Mouse (Mus musculus) spleen, adult 2 months (tissue): ENCODE results near the gene Arhgdib. TPM values are rescaled to one million over a fixed set of nuclear protein-coding genes. Genes with fewer than 3 reads are reported as not detected.

Experiments
- DNase-seq, 2 experiments: peaks; one replicate each; pipeline versions ENCODE4 v3.0.0 to v3.0.0-alpha.2; 2012 to 2021; ENCODE audit warnings: low spot score in 2 of 2, low read depth in 1 of 2
- H3K27ac ChIP-seq: fragments of 200-500 bp; 2 replicates; pipeline ENCODE4 v1.5.1; 2012; ENCODE audit warnings: low read length, inconsistent platforms; ENCODE audit not compliant: insufficient read depth
- H3K27me3 ChIP-seq: fragments of 200-500 bp; 2 replicates; pipeline ENCODE4 v1.6.1; 2012; ENCODE audit warnings: mild to moderate bottlenecking, moderate library complexity, low read length, inconsistent platforms; ENCODE audit not compliant: control insufficient read depth, insufficient read depth
- H3K36me3 ChIP-seq: fragments of 200-500 bp; 2 replicates; pipeline ENCODE4 v1.6.1; 2012; ENCODE audit warnings: mild to moderate bottlenecking, low read length, inconsistent platforms; ENCODE audit not compliant: control insufficient read depth, insufficient read depth
- H3K4me1 ChIP-seq: fragments of 200-500 bp; 2 replicates; pipeline ENCODE4 v1.6.1; 2011; ENCODE audit warnings: inconsistent platforms; ENCODE audit not compliant: control insufficient read depth, insufficient read depth, insufficient read length
- H3K4me3 ChIP-seq: fragments of 200-500 bp; 2 replicates; pipeline ENCODE4 v1.5.1; 2011; ENCODE audit warnings: mild to moderate bottlenecking, inconsistent platforms; ENCODE audit not compliant: insufficient read depth, insufficient read length; ENCODE audit errors: extremely low read depth
- CTCF ChIP-seq: fragments of 200-500 bp; IDR thresholded peaks from 2 replicates; pipeline ENCODE4 v1.5.1; 2011; ENCODE audit warnings: mild to moderate bottlenecking, inconsistent platforms; ENCODE audit not compliant: insufficient read depth, insufficient read length, insufficient replicate concordance; ENCODE audit errors: extremely low read depth
- POLR2A ChIP-seq: fragments of 200-500 bp; IDR thresholded peaks from 2 replicates; pipeline ENCODE4 v1.6.1; 2011; ENCODE audit warnings: low read depth, low read length, inconsistent platforms
- WGBS: fragments of 180-500 bp; shearing (Covaris S2); methylation state at CpG from one replicate; pipeline ENCODE4 v1.1.7; 2018; 5-methylcytosine and 5-hydroxymethylcytosine counted together
- polyA plus RNA-seq: library from polyadenylated mRNA; depleted of rRNA; stranded (reverse); fragments of >200 nt; gene quantifications from 2 replicates; pipeline ENCODE4 v1.2.3, GENCODE M21; 2012

Gene Arhgdib
- polyA plus RNA-seq, 1 experiment = 386 TPM

DNA sequence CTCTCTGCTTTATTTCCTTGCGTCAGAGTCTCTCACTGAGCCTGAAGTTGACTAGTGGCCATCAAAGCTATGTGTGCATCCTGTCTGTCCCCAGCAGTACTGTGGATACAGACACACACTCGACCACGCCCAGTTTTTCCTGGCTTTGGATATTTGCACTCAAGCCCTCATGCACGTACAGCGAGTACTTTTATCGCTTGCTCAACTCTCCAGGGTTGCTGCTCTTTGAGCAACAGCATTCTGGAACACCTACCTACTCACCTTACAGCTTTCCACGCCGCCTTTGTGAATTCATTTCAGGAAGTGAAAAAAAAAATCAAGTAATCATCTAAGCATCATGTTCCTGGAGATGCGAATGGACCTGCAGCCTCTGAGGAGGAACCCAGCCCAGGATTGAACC, 11.2 kb upstream of the Arhgdib start:
- Histone ChIP-seq H3K4me3 (no peak overlapping the region), H3K27me3 (no peaks in the 10 kb centered on the region), H3K4me1 (peaks cover 3% of the 10 kb centered on the region; the same call in 1 of the 2 replicates), H3K27ac (no peak overlapping the region), H3K36me3 (no peaks in the 10 kb centered on the region)
- no peak for TF ChIP-seq CTCF
- TF ChIP-seq POLR2A = no peak
- DNase-seq = no peak
- WGBS = 82% methylated on average over 9 of the region's 9 CpGs

DNA sequence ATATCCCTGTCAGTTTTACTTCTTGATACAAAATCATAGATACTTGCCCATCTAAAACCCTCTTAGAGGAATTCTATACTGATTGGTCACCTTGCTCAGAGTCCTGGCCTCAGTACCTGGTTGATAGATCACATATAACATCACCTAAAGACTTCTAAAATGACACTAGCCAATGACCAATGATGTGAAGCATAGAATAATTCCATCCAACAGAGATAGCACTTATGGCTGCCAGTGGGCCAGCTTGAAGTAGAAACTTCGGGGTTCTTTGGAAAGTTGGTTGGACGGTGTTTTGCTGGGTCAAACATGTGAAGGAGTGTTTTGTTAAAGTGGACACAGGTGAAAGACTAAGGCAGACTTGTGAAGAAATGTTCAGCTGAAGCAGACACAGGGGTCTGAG, 8.5 kb upstream of the Arhgdib start:
- WGBS = 88% methylated on average over 2 of the region's 2 CpGs
- H3K4me3 ChIP-seq = no peak overlapping the region
- no peak for TF ChIP-seq POLR2A
- TF ChIP-seq CTCF = no peak
- DNase-seq = no peak
- no peak overlapping the region for H3K27ac ChIP-seq
- peaks cover 10% of the 10 kb centered on the region; the same call in 1 of the 2 replicates for H3K4me1 ChIP-seq
- H3K27me3 ChIP-seq = no peaks in the 10 kb centered on the region
- no peaks in the 10 kb centered on the region for H3K36me3 ChIP-seq

DNA sequence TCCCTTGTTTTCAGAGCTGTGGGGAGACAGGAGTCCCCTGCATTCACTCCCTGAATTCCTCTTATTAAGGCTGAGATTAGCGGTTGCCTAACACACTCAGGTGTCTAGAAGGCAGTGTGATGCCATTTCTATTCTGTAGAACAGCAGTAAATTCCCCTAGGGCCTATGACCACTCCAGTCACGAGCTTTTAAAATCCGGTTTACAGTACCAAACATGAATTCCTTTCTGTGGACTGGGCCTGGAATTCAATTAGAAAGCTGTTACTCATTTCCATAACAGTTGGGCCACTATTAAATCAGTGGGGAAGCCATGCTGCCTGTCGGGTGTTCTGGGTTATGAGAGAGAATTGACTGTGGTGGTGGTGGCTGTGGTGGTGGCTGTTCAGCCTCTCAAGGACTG, 6.0 kb upstream of the Arhgdib start:
- no peak for DNase-seq
- H3K27me3 ChIP-seq = no peaks in the 10 kb centered on the region
- WGBS = 82% methylated on average over 4 of the region's 4 CpGs
- H3K27ac ChIP-seq = no peak overlapping the region
- peaks cover 18% of the 10 kb centered on the region; the same call in 1 of the 2 replicates for H3K4me1 ChIP-seq
- no peak for TF ChIP-seq CTCF
- no peak for TF ChIP-seq POLR2A
- H3K4me3 ChIP-seq = no peak overlapping the region
- no peaks in the 10 kb centered on the region for H3K36me3 ChIP-seq

DNA sequence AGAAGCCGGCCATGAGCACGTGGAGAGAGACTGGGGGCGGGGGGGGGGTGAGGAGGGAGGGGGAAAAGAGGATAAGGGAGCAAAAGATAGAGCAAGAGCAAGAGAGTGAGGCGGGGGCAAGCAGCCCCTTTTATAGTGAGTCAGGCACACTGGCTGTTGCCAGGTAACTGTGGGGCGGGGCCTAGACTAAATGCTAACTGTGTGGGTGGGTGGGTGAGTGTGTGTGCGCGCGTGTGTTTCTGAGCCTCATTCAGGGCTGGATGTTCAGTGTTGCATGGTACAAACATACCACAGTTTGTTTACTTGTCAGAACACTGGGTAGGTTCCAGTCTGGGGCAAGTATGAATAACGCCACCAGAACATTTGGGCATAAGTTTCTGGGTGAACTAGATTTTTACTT, 5.2 kb upstream of the Arhgdib start:
- no peaks in the 10 kb centered on the region for H3K36me3 ChIP-seq
- no peaks in the 10 kb centered on the region for H3K27me3 ChIP-seq
- peaks cover 22% of the 10 kb centered on the region; the same call in 1 of the 2 replicates for H3K4me1 ChIP-seq
- no peak overlapping the region for H3K4me3 ChIP-seq
- 63% methylated on average over 9 of the region's 9 CpGs for WGBS
- DNase-seq = peak in 1 of 2 experiments; percentile 58
- no peak for TF ChIP-seq POLR2A
- TF ChIP-seq CTCF = no peak
- no peak overlapping the region for H3K27ac ChIP-seq

DNA sequence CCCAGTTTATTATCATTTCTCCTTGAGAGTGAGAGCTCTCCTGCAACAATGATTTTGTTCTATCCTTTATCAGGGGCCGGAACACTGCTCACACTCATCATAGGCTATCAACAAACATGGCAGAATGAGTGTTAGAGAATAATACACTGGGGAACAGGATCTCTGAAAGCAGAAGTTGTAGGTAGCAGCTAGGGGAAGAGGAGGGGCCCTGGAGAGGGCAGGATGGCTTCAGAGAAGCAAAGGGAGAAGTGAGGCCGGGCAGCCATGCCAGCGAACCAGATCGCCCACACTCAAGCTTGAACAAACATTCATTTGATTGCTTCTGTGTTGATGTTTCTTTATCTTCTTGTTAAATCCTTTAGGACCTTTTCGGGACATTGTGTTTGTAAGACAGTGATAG, 4.5 kb upstream of the Arhgdib start:
- no peaks in the 10 kb centered on the region for H3K27me3 ChIP-seq
- H3K36me3 ChIP-seq = no peaks in the 10 kb centered on the region
- no peak overlapping the region for H3K4me3 ChIP-seq
- TF ChIP-seq CTCF = no peak
- TF ChIP-seq POLR2A = no peak
- 46% methylated on average over 5 of the region's 5 CpGs for WGBS
- peak in 1 of 2 experiments; percentile 67 for DNase-seq
- H3K27ac ChIP-seq = peak overlapping the region; percentile 49; the same call in 1 of the 2 replicates
- peaks cover 22% of the 10 kb centered on the region; the same call in 1 of the 2 replicates for H3K4me1 ChIP-seq

DNA sequence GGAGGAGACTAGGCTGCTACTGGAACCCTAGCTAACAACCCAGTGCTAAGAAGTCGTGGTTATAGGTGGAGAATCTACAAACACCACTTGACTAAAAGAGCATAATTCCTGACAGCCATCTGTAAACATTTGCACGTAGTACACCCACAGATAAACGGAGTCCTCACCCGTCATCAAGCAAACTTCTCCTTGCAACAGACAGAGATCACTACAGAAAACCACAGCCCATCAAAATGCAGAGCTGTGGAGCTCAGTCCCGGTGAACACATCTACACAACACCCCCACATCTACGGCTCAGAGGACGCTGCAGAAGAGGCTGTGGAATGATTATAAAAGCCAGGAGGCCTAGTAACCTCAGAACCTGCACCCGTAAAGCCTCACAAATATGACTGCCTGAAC, 2.8 kb upstream of the Arhgdib start:
- 43% methylated on average over 8 of the region's 8 CpGs for whole genome bisulfite sequencing
- no peaks in the 10 kb centered on the region for H3K27me3 ChIP-seq

DNA sequence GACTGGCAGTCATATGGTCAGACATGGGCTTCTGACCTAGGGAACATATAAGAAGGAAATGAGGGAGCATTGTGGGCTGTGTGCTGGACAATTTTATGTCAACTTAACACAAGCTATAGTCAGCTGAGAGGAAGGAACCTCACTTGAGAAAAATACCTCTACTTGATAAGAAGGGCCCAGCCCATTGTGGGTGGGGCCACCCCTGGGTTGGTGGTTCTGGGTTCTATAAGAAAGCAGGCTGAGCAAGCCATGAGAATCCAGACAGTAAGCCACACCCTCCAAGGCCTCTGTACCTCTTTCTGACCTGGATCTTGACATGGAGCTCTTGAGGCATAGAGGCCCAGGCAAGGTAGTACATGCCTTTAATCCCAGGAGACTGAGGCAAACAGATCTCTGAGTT, 1.7 kb upstream of the Arhgdib start:
- no peaks in the 10 kb centered on the region for H3K27me3 ChIP-seq
- TF ChIP-seq POLR2A (no peak), CTCF (no peak)
- peak in 1 of 2 experiments; percentile 51 for DNase-seq
- H3K4me3 ChIP-seq = no peak overlapping the region
- peaks cover 21% of the 10 kb centered on the region; the same call in 1 of the 2 replicates for H3K4me1 ChIP-seq
- H3K36me3 ChIP-seq = no peaks in the 10 kb centered on the region
- 0 out of 2 replicates have a peak overlapping the region, but pooled peaks have one; percentile 18 for H3K27ac ChIP-seq

More for the DNA sequence above, 2.8 kb upstream of the Arhgdib start:
- TF ChIP-seq POLR2A = no peak
- TF ChIP-seq CTCF = no peak
- no peak overlapping the region for H3K4me3 ChIP-seq
- H3K36me3 ChIP-seq = no peaks in the 10 kb centered on the region
- peak overlapping the region; percentile 34; the same call in 1 of the 2 replicates for H3K27ac ChIP-seq
- no peak for DNase-seq
- peaks cover 22% of the 10 kb centered on the region; the same call in 1 of the 2 replicates for H3K4me1 ChIP-seq
